ENCODE assay signal across 17 mouse cellular contexts in genomic region chr5:48563996-48564587, GRCm38 (mm10).
A peak's percentile ranks its signal among the peaks of the same experiment; 100 is the strongest.
DNase-seq lines count a peak whose midpoint lies in the region; TF ChIP-seq lines count a peak whose summit lies in the region.
"Had no signal": no experiment of that assay in that cellular context is flagged by ENCODE, and none has a peak within 500 bp of the region (broad histone marks: within the 10 kb centered on the region; RNA-seq: fewer than 3 reads in every experiment).

No protein-coding gene starts in this region.

- no peaks in the 10 kb centered on the region for H3K9me3 ChIP-seq in MEL (replicated peaks; ENCODE audit: insufficient read depth, low read length)
- H3K9me3 ChIP-seq: embryonic facial prominence, embryonic 10.5 days; forebrain, embryonic 13.5 days; heart, embryonic 13.5 days; hindbrain, embryonic 12.5 days had no signal

- H3K79me2 ChIP-seq in MEL (ENCODE audit: control insufficient read depth, insufficient read depth, low read length, poor library complexity) = no peaks in the 10 kb centered on the region

- no peak overlapping the region for H3K4me3 ChIP-seq in MEL (ENCODE audit: control insufficient read depth in 1 of 2, insufficient read depth in 1 of 2, low read depth in 2 of 2, low read length in 2 of 2)
- H3K4me3 ChIP-seq: embryonic facial prominence, embryonic 10.5 days; forebrain, embryonic 13.5 days; heart, embryonic 13.5 days; hindbrain, embryonic 12.5 days had no signal

- peak; percentile 64 to 66 for TF ChIP-seq EP300 in MEL (IDR thresholded peaks at IDR 0.05; ENCODE audit: low read depth in 1 of 2, low read length in 2 of 2)

- no peak for TF ChIP-seq RAD21 in MEL (IDR thresholded peaks at IDR 0.05; ENCODE audit: low read depth, low read length)

- intact Hi-C loops in heart, postnatal 25 days (cut with DNase I) = no loop called here

- no peak for TF ChIP-seq CTCF in MEL (IDR thresholded peaks at IDR 0.05 in 2 of 3, conservative IDR thresholded peaks at IDR 0.05 in 1 of 3; ENCODE audit: control insufficient read depth in 1 of 3, insufficient read depth in 1 of 3, low read depth in 2 of 3, low read length in 3 of 3, poor library complexity in 1 of 3, severe bottlenecking in 1 of 3)

- no peaks in the 10 kb centered on the region for H3K4me1 ChIP-seq in MEL (ENCODE audit: control insufficient read depth in 1 of 2, insufficient read depth in 2 of 2, low read length in 2 of 2)
- H3K4me1 ChIP-seq: embryonic facial prominence, embryonic 10.5 days; forebrain, embryonic 13.5 days; heart, embryonic 13.5 days; hindbrain, embryonic 12.5 days had no signal

- H3K27me3 ChIP-seq in MEL (ENCODE audit: control insufficient read depth in 1 of 2, insufficient read depth in 2 of 2, low read length in 2 of 2) = no peaks in the 10 kb centered on the region
- H3K27me3 ChIP-seq: forebrain, embryonic 13.5 days; heart, embryonic 13.5 days; hindbrain, embryonic 12.5 days had no signal

- H3K36me3 ChIP-seq in MEL (ENCODE audit: control insufficient read depth in 1 of 2, insufficient read depth in 2 of 2, low read length in 2 of 2) = peaks cover 0 to 8% of the 10 kb centered on the region in 2 experiments; a peak in 2 of 4 replicates
- H3K36me3 ChIP-seq: embryonic facial prominence, embryonic 10.5 days; heart, embryonic 13.5 days; hindbrain, embryonic 12.5 days had no signal

- TF ChIP-seq POLR2A in MEL (IDR thresholded peaks at IDR 0.05; ENCODE audit: control insufficient read depth in 1 of 2, insufficient read depth in 1 of 2, low read depth in 1 of 2, low read length in 2 of 2, poor library complexity in 1 of 2) = no peak

- no peak overlapping the region for H3K9ac ChIP-seq in MEL (ENCODE audit: control insufficient read depth, low read depth, low read length, poor library complexity, severe bottlenecking)
- H3K9ac ChIP-seq: forebrain, embryonic 13.5 days; forebrain, postnatal 0 days; heart, embryonic 13.5 days; hindbrain, embryonic 12.5 days had no signal

- H3K27ac ChIP-seq in MEL (ENCODE audit: control insufficient read depth, low read depth, low read length) = peak overlapping the region; percentile 39
- H3K27ac ChIP-seq: embryonic facial prominence, embryonic 10.5 days; forebrain, embryonic 13.5 days; heart, embryonic 13.5 days; hindbrain, embryonic 12.5 days had no signal

- peak; percentile 29 to 74 for DNase-seq in adrenal gland, adult (ENCODE audit: inconsistent age in 2 of 2, low spot score in 1 of 2)
- DNase-seq in adrenal gland, postnatal 4 days (ENCODE audit: low spot score in 2 of 2) = no peak
- peak; percentile 61 for DNase-seq in MEL (ENCODE audit: low read depth, low spot score)
- peak; percentile 13 for DNase-seq in adrenal gland, postnatal 10 days
- no peak for DNase-seq in right cerebral cortex, postnatal 10 days (ENCODE audit: low spot score in 2 of 2)
- DNase-seq in thymus, postnatal 0 days (ENCODE audit: low spot score) = no peak
- DNase-seq in heart, postnatal 25 days (ENCODE audit: low spot score) = no peak
- DNase-seq: cerebellum, adult 2 months; cerebellum, postnatal 10 days; forebrain, postnatal 0 days; gastrocnemius, postnatal 36 days; heart, adult 11 months; heart, postnatal 4 days had no signal

TF ChIP-seq in MEL, 35 proteins besides CTCF, POLR2A, EP300 and RAD21:
- TF ChIP-seq GATA1 (IDR thresholded peaks at IDR 0.05; ENCODE audit: low read depth, low read length) (peak; percentile 31; the same call in 1 of the 2 replicates), TAL1 (IDR thresholded peaks at IDR 0.05; ENCODE audit: low read length) (peak; percentile 78), GABPA (IDR thresholded peaks at IDR 0.05; ENCODE audit: low read depth, low read length) (no peak)

Comparison
In these comparisons a context has a peak if more than half of its experiments do, and no peak if none do; other contexts are left out.
1. DNase-seq: peak in adrenal gland, adult (2 of 2), MEL (single experiment) and adrenal gland, postnatal 10 days (single experiment); none in adrenal gland, postnatal 4 days (0 of 2), right cerebral cortex, postnatal 10 days (0 of 2), thymus, postnatal 0 days (single experiment) and heart, postnatal 25 days (single experiment).